Mouse (Mus musculus) spleen, postnatal 36 days (tissue): Measurements from ENCODE around the gene Bbs4.
A peak's percentile ranks its signal among the peaks of the same experiment; 100 is the strongest.

Source experiments
- DNase-seq, 2 experiments: peaks; one replicate each; pipeline ENCODE4 v3.0.0; 2022; ENCODE audit warnings: low spot score in 2 of 2, mixed read lengths in 1 of 2

The Bbs4 gene

DNA sequence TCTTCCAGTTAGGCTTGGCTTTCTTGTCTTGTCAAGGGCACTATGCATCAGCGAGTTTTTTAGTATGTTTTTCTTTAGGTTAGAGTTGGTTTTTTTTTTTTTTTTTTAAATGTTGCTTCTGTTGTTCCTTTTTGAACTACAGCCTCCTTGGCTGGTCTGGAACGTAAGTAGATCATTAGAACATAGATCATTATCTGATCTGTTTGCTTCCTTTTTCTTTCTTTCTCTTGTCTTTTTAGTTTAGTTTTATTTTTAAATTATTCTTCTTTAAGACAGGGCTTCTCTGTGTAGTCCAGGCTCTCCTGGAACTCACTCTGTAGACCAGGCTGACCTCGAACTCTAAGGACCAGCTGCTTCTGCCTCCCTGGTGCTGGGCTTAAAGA is 60.8 kb downstream of the Bbs4 start:
- no peak for DNase-seq

DNA sequence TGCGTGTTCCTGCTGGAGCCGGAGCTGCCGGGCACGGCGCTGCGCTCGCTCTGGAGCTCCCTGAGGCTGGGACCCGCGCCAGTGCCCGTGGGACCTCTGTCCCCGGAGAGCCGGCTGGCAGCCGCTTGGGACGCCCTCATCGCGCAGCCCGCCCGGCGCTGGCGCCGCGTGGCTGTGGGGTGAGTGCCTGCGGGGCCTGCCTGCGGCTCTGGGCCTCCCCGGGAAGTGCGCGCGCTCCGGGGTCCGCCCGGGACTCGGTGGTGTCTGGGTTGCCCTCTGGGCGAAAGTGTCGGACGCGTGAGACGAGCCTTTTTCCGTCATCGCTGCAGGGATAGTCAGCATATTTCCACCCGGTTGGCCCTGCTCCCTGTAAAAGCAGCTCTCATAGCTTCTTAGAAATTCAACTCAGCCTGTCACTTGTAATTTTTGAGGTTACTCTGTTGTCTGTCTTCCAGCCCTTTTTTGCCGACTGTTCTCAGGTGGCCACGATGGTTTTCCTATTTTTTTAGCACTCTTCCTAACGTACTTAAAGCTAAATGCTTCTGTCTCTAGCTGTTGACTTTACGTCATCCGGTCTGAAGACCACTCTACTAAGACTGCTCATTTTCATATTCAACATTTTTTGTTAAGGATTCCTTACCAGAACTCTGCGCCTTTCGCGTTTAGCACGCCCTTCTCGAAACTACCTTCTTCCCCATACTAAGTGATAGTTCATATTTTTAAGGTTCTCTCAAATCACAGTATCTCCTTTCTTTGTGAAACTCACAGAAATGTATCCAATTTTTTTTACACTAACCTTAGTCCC is 61.4 kb downstream of the Bbs4 start:
- DNase-seq = peak; percentile 14 to 17

DNA sequence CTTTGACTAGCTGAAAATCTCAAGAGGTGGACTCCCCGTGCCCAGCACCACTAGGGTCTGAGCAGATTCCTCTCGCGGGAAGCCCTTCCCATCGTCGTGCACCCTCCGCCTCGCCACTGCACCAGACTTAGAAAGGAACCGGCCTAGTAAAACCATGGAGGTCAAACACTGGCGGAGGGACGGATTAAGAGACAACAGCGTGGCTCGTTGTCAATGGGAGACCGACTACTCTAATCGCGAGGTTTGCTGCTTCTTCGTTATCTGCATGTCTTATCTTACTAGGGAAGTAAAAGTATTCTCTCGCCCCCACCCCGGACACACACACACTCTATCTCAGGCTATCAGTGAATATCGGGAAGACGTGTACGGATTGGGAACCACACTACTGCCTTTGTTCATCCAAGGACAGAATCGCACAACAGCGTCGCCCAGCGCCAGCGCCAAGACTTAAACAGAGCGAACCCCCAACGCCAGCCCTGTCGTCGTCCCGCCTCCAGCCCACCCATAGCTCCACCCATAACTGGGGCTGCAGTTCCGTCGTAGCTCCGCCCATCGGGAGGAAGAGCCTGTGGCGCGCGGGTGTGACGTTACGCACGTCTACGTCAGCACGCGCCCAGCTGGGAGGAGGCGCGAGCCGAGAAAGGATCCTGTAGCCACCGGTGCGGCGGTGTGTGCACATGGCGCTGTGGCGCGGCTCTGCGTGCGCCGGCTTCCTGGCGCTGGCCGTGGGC is 62.2 kb downstream of the Bbs4 start, which contains the start of gene Adpgk:
TSS of gene Adpgk (plus strand) at position 602 of the 731 bp plus-strand sequence.
- DNase-seq = peak; percentile 98

DNA sequence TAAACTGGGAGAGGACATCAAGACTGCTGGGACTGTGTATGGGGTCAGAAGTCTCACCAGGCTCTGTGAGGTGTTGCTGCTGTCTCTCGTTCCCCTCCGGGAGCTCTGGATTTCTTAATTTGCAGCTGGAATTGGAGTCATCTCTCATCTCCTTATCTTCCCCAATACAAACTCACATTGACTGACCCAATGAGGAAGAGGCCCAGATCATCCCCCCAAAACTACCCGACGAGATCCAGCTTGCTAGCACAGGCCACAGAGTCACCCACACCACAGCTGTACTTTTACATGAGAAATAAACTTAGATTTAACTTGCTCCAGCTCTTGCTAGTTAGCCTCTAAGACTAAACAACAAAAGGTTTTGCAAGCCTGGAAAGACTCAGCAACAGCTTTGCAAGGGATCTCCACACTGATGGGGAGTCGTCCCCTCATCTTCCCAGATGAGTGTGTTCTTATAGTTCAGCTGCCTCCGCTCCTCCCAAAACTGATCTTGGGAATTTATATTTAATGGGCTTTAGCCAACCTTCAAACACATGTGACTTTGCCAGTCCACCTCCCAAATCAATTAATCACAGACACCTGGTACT is 63.7 kb downstream of the Bbs4 start:
- no peak for DNase-seq

DNA sequence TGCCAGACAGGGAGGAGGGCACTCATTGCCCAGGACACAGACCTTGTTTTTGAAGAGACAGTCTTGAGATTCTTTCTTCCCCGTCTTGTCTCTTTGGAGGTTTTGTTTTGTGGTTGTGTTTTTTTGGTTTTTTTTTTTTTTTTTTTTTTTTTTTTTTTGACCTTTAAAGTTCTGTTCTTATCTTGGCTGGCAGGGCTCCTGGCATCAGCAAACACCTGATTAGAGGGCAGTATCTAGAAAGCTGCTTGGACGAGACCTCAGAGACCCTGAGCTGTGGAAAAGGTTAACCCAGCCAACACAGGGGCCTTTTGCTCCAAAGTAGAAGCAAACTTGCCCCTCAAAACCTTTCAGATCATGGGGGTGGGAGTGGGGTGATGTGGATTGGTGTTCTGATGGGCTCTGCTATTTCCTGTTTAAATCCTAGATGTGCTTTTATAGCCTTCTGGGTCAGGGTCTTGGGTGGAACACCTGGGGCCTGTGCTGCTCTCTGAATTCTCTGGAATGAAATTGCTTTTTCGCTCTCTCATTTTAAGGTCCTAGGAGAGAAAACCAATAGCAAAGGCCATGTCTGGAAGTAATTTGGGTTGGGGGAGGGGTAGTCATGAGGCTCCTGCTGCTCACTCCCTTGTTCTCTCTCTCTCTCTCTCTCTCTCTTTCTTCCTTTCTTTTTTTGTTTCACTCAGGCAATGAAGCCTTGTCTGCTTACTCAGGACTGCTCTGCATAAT is 64.5 kb downstream of the Bbs4 start:
- DNase-seq = no peak

DNA sequence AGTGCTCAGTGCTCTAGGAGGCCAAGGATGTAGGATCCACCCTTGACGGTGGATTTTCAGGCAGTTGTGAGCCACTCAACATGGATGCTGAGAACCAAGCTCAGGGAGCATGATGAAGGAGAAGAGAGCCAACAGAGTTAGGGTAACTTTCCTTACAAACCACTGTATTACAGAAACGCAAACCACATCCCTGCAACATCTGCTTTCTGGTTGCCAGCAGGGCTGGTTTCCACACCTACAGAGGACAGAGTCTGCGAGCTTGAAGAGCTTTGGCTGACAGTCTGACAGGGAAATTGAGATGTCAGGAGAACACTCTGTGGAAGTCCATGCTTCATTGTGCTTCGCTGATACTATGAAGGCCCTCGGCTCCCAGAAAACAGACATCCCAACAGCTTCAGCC is 65.2 kb downstream of the Bbs4 start:
- no peak for DNase-seq

DNA sequence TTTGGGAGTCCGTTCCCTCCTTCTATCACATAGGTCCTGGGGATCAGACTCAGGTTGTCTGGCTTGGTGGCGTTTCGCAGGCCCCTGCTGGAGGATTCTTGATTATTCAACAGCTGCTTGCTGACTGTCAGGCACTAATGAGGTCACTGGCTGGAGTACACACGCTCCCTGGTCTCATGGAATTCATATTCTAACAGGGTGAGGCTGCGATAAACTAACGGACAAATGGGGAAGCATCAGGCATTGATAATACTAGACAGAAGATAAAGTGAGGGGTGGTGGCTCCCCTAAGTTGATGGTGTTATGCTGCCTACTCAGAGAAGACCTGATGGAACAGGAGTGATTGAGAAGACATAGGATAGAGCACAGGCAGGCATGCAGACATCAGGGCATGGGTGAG is 67.7 kb downstream of the Bbs4 start:
- DNase-seq = no peak

DNA sequence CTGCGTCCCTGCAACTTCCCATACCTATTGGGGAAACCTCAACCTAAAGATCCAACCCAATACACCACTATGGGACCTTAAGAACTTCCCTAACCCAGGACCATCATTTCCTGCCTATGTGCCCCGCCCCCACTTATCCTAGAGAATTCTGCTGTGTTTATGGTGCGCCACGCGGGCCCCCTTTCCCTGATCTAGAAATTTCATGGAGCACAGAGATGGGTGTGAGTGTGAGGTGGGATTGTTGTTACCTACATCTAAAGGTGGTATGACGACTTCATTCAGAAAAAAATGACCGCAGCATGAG is 70.7 kb downstream of the Bbs4 start:
- no peak for DNase-seq

DNA sequence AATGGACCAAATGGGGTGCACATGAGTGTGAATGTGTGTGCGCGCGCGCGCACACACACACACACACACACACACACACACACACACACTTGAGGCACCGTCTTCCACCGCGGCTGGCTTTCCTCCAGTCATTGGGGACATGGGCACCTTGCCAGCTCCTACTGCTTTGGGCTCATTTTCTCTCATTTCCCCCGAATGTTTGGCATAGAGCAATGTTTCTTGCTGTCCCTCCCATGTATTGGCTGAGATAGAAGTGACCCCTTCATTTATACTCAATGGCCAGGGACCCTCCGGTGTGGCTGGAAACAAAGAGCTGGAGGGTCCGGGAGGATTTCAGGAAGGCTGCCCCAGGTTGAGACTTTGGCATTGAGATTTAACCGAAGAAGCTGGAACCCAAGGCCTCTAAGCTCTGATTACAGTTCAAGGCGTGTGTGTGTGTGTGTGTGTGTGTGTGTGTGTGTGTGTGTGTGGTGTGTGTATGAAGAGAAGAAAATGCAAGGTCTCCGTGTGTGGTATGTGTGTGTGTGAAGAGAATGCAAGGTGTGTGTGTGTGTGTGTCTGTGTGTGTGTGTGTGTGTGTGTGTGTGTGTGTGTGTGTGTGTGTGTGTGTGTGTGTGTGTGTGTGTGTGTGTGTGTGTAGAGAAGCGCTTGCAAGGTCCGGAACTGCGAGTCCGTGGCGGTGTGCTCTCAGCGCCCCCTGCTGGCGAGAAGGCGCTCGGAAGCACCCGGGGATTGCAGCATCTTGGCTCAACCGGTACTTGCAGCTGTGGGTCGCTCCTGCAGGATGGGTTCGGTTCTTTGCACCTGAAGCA is 71.2 kb downstream of the Bbs4 start:
- peak; percentile 37 to 58 for DNase-seq

DNA sequence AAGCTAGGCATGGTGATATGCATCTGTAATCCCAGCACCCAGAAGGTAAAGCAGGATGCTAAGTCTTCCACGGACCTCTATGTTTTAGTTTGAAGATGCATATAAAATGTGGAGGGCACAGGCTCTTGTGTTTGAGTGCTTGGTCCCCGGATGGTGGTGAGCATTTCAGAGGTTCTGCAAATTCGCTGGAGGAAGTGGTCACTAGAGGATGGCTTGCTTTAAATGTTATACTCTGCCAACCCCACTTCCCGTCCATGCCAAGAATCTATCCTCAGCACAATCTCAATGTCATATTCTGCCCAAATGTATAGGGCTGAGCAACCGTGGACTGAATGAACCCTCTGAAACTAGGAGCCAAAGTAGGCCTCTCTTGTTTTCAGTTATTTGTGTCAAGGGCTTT is 72.4 kb downstream of the Bbs4 start:
- no peak for DNase-seq

DNA sequence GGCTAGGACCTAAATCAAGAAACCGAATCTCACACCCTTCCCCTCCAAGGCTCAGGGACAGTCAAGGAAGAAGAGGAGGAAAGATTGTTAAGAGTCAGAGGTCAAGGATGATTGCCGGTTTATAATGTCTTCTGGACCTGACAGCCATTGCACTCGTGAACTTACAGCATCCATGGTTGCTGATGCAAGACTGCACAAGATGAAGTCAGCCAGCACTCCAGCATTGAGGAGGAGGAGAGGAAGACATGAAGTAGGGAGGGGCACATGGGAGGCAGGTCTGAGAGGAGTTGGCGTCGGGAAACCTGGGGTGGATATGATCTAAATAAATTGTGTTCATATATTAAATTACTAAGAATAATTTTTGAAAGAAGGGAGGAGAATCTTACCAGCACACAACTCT is 74.6 kb downstream of the Bbs4 start:
- no peak for DNase-seq

DNA sequence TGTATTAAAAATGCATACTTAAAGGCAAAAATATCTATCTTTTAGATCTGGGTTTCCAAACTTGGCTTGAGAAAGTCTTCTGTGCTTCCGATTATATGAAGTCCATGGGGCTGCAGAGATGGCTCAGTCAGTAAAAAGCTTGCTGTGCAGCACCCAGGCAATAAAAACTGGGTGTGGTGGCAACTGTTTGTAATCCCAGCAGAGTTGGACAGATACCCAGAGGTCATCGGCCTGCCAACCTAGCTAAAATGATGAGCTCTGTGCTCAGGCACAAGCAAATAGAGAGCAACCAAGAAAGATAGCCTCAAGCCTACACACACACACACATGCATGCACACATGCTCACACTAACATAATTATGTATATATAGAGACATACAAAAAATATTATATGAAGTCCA is 75.1 kb downstream of the Bbs4 start:
- DNase-seq = no peak

DNA sequence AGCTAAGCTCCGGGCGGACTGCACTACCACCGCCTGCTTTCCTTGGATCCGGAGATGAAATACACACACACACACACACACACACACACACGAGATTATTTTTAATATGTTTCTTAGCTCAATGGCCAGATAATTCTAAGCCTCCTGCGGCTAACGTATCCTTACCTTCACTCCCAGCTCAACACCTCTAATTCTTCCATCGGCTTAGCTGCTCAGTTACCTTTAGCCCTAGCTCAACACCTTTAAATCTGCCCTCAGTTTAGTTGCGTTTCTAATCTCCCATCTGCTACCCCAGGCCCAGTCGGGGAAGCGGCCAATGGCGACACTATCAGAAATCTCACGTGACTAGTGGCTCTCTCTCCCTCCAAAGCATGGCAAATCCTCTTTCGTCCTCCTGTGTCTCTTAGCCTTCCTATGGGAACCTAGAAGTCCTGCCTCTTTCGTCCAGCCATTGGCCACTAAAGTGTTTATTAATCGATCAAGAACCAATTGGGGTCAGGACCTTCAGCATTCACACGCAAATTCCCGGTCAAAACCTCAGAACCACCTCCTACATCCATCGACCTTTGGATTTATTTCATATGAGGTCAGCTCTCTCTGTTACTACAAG is 78.4 kb downstream of the Bbs4 start:
- DNase-seq = no peak

DNA sequence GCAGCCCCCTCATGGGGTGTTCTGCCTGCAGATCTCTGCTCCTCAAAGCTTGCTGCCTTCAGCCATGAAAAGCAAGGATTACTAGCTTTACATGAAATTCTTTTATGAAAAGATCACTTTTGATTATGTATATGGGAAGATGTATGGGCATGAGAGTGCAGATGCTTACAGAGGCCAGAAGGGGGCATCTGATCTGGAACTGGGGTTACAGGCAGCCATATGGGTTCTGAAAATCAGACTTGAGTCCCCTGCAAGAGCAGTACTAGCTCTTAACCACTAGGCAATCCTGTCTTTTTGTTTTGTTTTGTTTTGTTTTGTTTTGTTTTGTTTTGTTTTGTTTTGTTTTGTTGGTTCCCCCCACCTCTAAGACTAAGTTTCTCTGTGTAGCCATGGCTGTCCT is 80.1 kb downstream of the Bbs4 start:
- no peak for DNase-seq
